Mouse (Mus musculus): ENCODE results near the gene Smo. TPM values are rescaled to one million over a fixed set of nuclear protein-coding genes. Genes with fewer than 3 reads are reported as not detected.

Smo gene
- polyA plus RNA-seq, 1 experiment from 2014 or later, result 47.2 TPM

DNA sequence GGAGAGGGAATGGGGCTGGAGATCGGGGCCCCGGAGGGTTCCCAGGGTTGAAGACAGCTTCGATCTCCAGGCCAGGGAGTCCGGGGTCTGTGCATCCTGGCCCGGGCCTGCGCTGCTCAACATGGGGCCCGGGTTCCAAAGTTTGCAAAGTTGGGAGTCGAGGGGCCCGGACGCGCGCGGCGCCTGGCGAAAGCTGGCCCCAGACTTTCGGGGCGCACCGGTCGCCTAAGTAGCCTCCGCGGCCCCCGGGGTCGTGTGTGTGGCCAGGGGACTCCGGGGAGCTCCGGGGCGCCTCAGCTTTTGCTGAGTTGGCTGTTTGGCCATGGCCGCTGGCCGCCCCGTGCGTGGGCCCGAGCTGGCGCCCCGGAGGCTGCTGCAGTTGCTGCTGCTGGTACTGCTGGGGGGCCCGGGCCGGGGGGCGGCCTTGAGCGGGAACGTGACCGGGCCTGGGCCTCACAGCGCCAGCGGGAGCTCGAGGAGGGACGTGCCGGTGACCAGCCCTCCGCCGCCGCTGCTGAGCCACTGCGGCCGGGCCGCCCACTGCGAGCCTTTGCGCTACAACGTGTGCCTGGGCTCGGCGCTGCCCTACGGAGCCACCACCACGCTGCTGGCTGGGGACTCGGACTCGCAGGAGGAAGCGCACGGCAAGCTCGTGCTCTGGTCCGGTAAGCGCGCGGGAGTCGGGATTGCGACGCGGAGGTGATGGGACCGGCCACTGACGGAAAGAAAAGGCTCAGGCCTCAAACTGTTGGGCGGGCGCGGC is 567 bp downstream of the Smo start:
- ATAC-seq (replicated peaks; ENCODE audit: insufficient number of reproducible peaks, low FRiP score, low TSS enrichment, low read depth), result peak; percentile 84
- H3K9ac ChIP-seq (replicated peaks; ENCODE audit: low read length), result peak overlapping the region; percentile 98
- under 1% methylated on average over 75 of the region's 75 CpGs for WGBS
- H3K4me3 ChIP-seq (ENCODE audit: low read depth, low read length), result peak overlapping the region; percentile 64
- H3K27me3 ChIP-seq (ENCODE audit: control insufficient read depth, insufficient read depth, low read length), result no peaks in the 10 kb centered on the region
- H3K27ac ChIP-seq (replicated peaks; ENCODE audit: low read depth, low read length), result peak overlapping the region; percentile 96
- H3K9me3 ChIP-seq (replicated peaks; ENCODE audit: control insufficient read depth, low read length), result no peaks in the 10 kb centered on the region
- H3K36me3 ChIP-seq (replicated peaks; ENCODE audit: control insufficient read depth, insufficient read depth, low read depth, low read length), result peaks cover 2% of the 10 kb centered on the region; the same call in 1 of the 2 replicates
- DNase-seq (ENCODE audit: low spot score), result peak; percentile 67
- H3K4me1 ChIP-seq (ENCODE audit: control insufficient read depth, insufficient read depth, low read length), result no peaks in the 10 kb centered on the region
- peak overlapping the region; percentile 88 for H3K4me2 ChIP-seq (ENCODE audit: low read depth, low read length)

DNA sequence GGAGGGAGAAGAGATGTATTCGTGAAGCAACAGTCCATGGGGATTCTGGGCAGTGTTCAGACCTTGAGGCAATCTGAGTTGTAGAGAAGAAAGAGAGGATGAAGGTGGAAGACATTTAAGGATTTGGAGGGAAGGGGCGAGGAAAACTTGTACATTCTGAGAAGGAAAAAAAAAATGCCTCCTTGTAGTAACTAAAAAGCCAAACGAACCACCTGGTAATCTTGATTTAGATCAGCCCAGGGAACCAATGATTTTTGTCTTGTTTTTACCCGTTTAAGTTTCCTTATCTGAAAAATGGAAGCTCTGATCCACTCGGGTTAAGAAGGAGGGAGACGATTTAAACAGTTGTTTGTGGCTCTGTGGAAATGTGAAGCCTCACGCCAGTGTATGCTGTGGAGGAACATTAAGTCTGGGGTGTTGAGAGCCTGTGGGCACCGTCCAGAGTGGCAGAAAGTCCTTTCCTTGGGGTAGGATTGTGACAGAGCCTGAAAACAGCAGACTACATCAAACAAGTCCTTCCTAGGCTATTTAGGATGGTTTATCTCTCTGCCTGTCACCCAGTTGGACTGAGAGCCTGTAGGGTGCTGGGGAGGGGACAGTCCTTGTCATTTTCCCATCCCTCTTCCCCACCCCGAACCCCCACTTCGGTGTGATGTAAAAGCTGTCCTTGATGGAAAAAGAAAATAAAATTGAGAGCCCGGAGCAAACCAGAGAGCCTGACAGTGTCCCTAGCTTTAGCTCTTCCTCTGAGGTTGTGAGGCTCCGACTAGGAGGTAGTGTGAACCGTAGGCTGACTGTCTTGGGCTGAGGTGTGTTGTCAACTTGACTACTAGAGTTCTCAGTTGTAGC is 1.5 kb downstream of the Smo start:
- DNase-seq (ENCODE audit: low spot score) (peak; percentile 18), ATAC-seq (replicated peaks; ENCODE audit: insufficient number of reproducible peaks, low FRiP score, low TSS enrichment, low read depth) (no peak)
- H3K4me3 ChIP-seq (ENCODE audit: low read depth, low read length), result peak overlapping the region; percentile 64
- H3K4me1 ChIP-seq (ENCODE audit: control insufficient read depth, insufficient read depth, low read length), result no peaks in the 10 kb centered on the region
- no peaks in the 10 kb centered on the region for H3K27me3 ChIP-seq (ENCODE audit: control insufficient read depth, insufficient read depth, low read length)
- peaks cover 2% of the 10 kb centered on the region; the same call in 1 of the 2 replicates for H3K36me3 ChIP-seq (replicated peaks; ENCODE audit: control insufficient read depth, insufficient read depth, low read depth, low read length)
- WGBS, result 19% methylated on average over 13 of the region's 13 CpGs
- peak overlapping the region; percentile 98 for H3K9ac ChIP-seq (replicated peaks; ENCODE audit: low read length)
- peak overlapping the region; percentile 96; the same call in 1 of the 2 replicates for H3K27ac ChIP-seq (replicated peaks; ENCODE audit: low read depth, low read length)
- no peaks in the 10 kb centered on the region for H3K9me3 ChIP-seq (replicated peaks; ENCODE audit: control insufficient read depth, low read length)
- H3K4me2 ChIP-seq (ENCODE audit: low read depth, low read length), result peak overlapping the region; percentile 88

DNA sequence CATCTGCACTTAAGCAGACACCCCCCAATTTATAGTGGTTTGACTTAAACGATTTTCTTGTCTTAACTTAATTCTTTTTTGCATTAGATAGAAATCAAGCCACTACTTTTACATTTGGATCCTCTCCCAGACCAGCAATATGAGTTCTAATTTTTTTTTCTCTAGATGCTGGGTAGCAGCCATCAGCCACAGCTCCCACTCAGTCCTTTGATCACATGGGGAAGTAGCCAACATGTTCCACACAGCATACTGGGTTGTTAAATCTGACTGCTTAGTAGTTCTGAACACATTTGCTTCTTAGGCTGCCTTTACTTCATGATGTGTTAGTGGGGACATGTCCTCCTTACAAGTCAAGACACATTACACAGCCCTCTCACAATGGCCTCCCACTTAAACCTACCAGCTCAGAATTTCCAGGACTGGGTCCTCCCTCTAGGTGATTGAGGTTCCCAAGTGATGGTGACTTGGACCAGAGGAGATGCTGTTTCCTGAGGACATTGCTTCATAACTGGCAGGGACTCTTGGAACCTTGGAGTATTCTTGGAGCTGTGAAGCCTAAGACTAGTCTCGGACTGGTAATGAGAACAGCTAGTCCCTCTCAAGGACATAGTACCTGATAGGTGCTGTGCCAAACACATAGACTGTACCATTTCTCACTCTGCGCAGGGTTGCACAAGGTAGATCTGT is 16.3 kb downstream of the Smo start:
- no peak overlapping the region for H3K4me3 ChIP-seq (ENCODE audit: low read depth, low read length)
- no peak overlapping the region for H3K4me2 ChIP-seq (ENCODE audit: low read depth, low read length)
- no peaks in the 10 kb centered on the region for H3K27me3 ChIP-seq (ENCODE audit: control insufficient read depth, insufficient read depth, low read length)
- no peak for DNase-seq (ENCODE audit: low spot score)
- H3K4me1 ChIP-seq (ENCODE audit: control insufficient read depth, insufficient read depth, low read length), result no peaks in the 10 kb centered on the region
- peaks cover 8% of the 10 kb centered on the region for H3K9me3 ChIP-seq (replicated peaks; ENCODE audit: control insufficient read depth, low read length)
- H3K9ac ChIP-seq (replicated peaks; ENCODE audit: low read length), result no peak overlapping the region
- H3K36me3 ChIP-seq (replicated peaks; ENCODE audit: control insufficient read depth, insufficient read depth, low read depth, low read length), result peaks cover 4% of the 10 kb centered on the region
- 93% methylated on average over 3 of the region's 3 CpGs for WGBS
- ATAC-seq (replicated peaks; ENCODE audit: insufficient number of reproducible peaks, low FRiP score, low TSS enrichment, low read depth), result no peak
- no peak overlapping the region for H3K27ac ChIP-seq (replicated peaks; ENCODE audit: low read depth, low read length)

DNA sequence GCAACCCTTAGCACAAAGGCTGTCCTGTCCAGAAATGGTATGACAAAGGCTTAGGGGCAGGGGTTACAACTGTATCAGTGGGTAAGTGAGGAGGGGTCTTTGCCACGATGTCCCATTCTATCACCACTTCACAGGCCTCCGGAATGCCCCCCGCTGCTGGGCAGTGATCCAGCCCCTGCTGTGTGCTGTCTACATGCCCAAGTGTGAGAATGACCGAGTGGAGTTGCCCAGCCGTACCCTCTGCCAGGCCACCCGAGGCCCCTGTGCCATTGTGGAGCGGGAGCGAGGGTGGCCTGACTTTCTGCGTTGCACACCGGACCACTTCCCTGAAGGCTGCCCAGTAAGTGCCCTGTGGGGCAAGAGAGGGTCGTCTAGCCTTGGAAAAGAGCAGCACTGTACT is 18.0 kb downstream of the Smo start:
- Histone ChIP-seq H3K4me2 (ENCODE audit: low read depth, low read length) (no peak overlapping the region), H3K27me3 (ENCODE audit: control insufficient read depth, insufficient read depth, low read length) (no peaks in the 10 kb centered on the region), H3K9ac (replicated peaks; ENCODE audit: low read length) (no peak overlapping the region), H3K4me1 (ENCODE audit: control insufficient read depth, insufficient read depth, low read length) (no peaks in the 10 kb centered on the region), H3K36me3 (replicated peaks; ENCODE audit: control insufficient read depth, insufficient read depth, low read depth, low read length) (peaks cover 6% of the 10 kb centered on the region), H3K27ac (replicated peaks; ENCODE audit: low read depth, low read length) (no peak overlapping the region), H3K9me3 (replicated peaks; ENCODE audit: control insufficient read depth, low read length) (peaks cover 6% of the 10 kb centered on the region), H3K4me3 (ENCODE audit: low read depth, low read length) (no peak overlapping the region)
- WGBS, result 91% methylated on average over 11 of the region's 11 CpGs
- DNase-seq (ENCODE audit: low spot score), result no peak
- no peak for ATAC-seq (replicated peaks; ENCODE audit: insufficient number of reproducible peaks, low FRiP score, low TSS enrichment, low read depth)

DNA sequence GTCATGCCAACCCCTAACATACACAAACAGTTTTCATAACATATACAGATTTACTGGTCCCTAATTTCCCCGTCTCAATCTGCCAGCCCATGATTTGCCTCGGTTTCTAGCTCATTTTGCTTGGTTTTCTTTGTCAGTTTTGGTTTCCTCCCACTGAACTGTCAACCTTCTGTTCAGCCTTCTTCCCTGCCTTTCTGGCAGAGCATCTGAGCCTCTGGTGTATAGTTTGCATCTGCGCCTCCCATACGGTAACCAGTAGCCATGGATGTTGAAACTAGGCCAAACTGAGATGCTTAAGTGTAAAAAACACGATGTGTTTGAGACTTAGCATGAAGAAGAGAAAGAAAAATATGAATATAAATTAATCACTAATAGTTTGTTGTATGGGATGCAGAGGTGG is 20.7 kb downstream of the Smo start:
- no peak overlapping the region for H3K27ac ChIP-seq (replicated peaks; ENCODE audit: low read depth, low read length)
- no peaks in the 10 kb centered on the region for H3K27me3 ChIP-seq (ENCODE audit: control insufficient read depth, insufficient read depth, low read length)
- no peaks in the 10 kb centered on the region for H3K9me3 ChIP-seq (replicated peaks; ENCODE audit: control insufficient read depth, low read length)
- WGBS, result 92% methylated on average over 5 of the region's 5 CpGs
- H3K9ac ChIP-seq (replicated peaks; ENCODE audit: low read length), result no peak overlapping the region
- no peak overlapping the region for H3K4me2 ChIP-seq (ENCODE audit: low read depth, low read length)
- H3K4me3 ChIP-seq (ENCODE audit: low read depth, low read length), result no peak overlapping the region
- no peak for ATAC-seq (replicated peaks; ENCODE audit: insufficient number of reproducible peaks, low FRiP score, low TSS enrichment, low read depth)
- H3K36me3 ChIP-seq (replicated peaks; ENCODE audit: control insufficient read depth, insufficient read depth, low read depth, low read length), result peaks cover 10% of the 10 kb centered on the region
- no peak for DNase-seq (ENCODE audit: low spot score)
- H3K4me1 ChIP-seq (ENCODE audit: control insufficient read depth, insufficient read depth, low read length), result no peaks in the 10 kb centered on the region

DNA sequence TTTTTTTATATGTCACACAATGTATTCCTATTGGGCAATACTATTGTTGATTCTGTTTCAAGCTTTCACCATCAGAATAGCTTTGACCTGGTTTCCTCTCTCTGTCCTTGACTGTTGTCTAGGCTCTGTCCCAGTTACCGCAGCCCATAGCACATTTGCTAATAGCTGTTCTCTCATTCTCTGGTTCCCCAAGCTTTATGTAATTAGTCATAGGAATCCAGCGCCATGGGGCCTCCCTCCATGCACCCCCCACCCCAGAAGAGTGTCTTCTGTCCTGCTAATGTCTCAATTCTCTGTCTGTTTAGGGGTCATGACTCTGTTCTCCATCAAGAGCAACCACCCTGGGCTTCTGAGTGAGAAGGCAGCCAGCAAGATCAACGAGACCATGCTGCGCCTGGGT is 21.2 kb downstream of the Smo start:
- Histone ChIP-seq H3K27ac (replicated peaks; ENCODE audit: low read depth, low read length) (no peak overlapping the region), H3K4me1 (ENCODE audit: control insufficient read depth, insufficient read depth, low read length) (no peaks in the 10 kb centered on the region), H3K36me3 (replicated peaks; ENCODE audit: control insufficient read depth, insufficient read depth, low read depth, low read length) (peaks cover 10% of the 10 kb centered on the region), H3K4me3 (ENCODE audit: low read depth, low read length) (no peak overlapping the region), H3K27me3 (ENCODE audit: control insufficient read depth, insufficient read depth, low read length) (no peaks in the 10 kb centered on the region), H3K4me2 (ENCODE audit: low read depth, low read length) (no peak overlapping the region), H3K9me3 (replicated peaks; ENCODE audit: control insufficient read depth, low read length) (no peaks in the 10 kb centered on the region), H3K9ac (replicated peaks; ENCODE audit: low read length) (no peak overlapping the region)
- DNase-seq (ENCODE audit: low spot score) (no peak), ATAC-seq (replicated peaks; ENCODE audit: insufficient number of reproducible peaks, low FRiP score, low TSS enrichment, low read depth) (no peak)
- WGBS, result 88% methylated on average over 4 of the region's 4 CpGs

DNA sequence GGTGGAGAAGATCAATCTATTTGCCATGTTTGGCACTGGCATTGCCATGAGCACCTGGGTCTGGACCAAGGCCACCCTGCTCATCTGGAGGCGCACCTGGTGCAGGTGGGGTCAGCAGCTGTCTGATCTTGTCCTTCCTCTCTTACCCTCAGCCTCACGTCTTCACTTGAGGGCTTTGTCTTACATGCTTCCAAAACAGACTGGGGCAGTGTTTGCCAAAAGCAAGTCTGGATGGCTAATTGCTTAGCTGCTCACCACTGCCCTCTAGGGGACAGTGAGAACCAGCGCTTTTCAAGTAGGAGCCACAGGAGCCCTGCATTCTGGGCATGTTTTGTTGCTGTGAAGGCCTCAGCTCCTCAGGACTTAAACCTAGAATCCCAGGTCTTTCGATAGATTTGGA is 23.1 kb downstream of the Smo start:
- peak; percentile 83 for DNase-seq (ENCODE audit: low spot score)
- no peak overlapping the region for H3K4me3 ChIP-seq (ENCODE audit: low read depth, low read length)
- H3K36me3 ChIP-seq (replicated peaks; ENCODE audit: control insufficient read depth, insufficient read depth, low read depth, low read length), result peaks cover 10% of the 10 kb centered on the region
- no peaks in the 10 kb centered on the region for H3K4me1 ChIP-seq (ENCODE audit: control insufficient read depth, insufficient read depth, low read length)
- H3K9ac ChIP-seq (replicated peaks; ENCODE audit: low read length), result no peak overlapping the region
- no peak overlapping the region for H3K4me2 ChIP-seq (ENCODE audit: low read depth, low read length)
- no peaks in the 10 kb centered on the region for H3K9me3 ChIP-seq (replicated peaks; ENCODE audit: control insufficient read depth, low read length)
- H3K27me3 ChIP-seq (ENCODE audit: control insufficient read depth, insufficient read depth, low read length), result no peaks in the 10 kb centered on the region
- no peak for ATAC-seq (replicated peaks; ENCODE audit: insufficient number of reproducible peaks, low FRiP score, low TSS enrichment, low read depth)
- WGBS, result 47% methylated on average over 4 of the region's 4 CpGs
- no peak overlapping the region for H3K27ac ChIP-seq (replicated peaks; ENCODE audit: low read depth, low read length)
